Mouse (Mus musculus): ENCODE measurements around the gene Ilf2.
A peak's percentile ranks its signal among the peaks of the same experiment; 100 is the strongest.

The Ilf2 gene

GRCm38 (mm10) chr3:90462579-90462978 lies 13.3 kb upstream of the Ilf2 start:
- DNase-seq (ENCODE audit: low read depth), result no peak

GRCm38 (mm10) chr3:90464552-90465080 lies 11.3 kb upstream of the Ilf2 start:
- DNase-seq (ENCODE audit: low read depth), result no peak

- DNase-seq (ENCODE audit: low read depth), result no peak
Observed at GRCm38 (mm10) chr3:90465081-90465685, 10.7 kb upstream of the Ilf2 start.

GRCm38 (mm10) chr3:90465686-90466310 lies 10.1 kb upstream of the Ilf2 start, which contains the start of gene Npr1:
Gene Npr1 (minus strand): TSS chr3:90465866.
- DNase-seq (ENCODE audit: low read depth), result no peak

- DNase-seq (ENCODE audit: low read depth), result peak; percentile 58
Observed at GRCm38 (mm10) chr3:90466311-90466766, 9.6 kb upstream of the Ilf2 start.

- DNase-seq (ENCODE audit: low read depth), result no peak
Observed at GRCm38 (mm10) chr3:90467618-90468300, 8.2 kb upstream of the Ilf2 start.

GRCm38 (mm10) chr3:90472213-90472612 lies 3.7 kb upstream of the Ilf2 start:
- peak; percentile 60 for DNase-seq (ENCODE audit: low read depth)

- DNase-seq (ENCODE audit: low read depth), result no peak
Observed at GRCm38 (mm10) chr3:90475151-90475830, 635 bp upstream of the Ilf2 start.

- no peak for DNase-seq (ENCODE audit: low read depth)
Observed at GRCm38 (mm10) chr3:90486998-90487397, 11.1 kb downstream of the Ilf2 start.

GRCm38 (mm10) chr3:90488576-90488975 lies 12.7 kb downstream of the Ilf2 start:
- no peak for DNase-seq (ENCODE audit: low read depth)

GRCm38 (mm10) chr3:90490696-90491256 lies 14.8 kb downstream of the Ilf2 start, which contains the start of gene Snapin:
Gene Snapin (minus strand): TSS chr3:90491033.
- peak; percentile 95 for DNase-seq (ENCODE audit: low read depth)

GRCm38 (mm10) chr3:90491350-90491749 lies 15.4 kb downstream of the Ilf2 start:
- DNase-seq (ENCODE audit: low read depth), result no peak

GRCm38 (mm10) chr3:90493831-90494540 lies 18.1 kb downstream of the Ilf2 start:
- DNase-seq (ENCODE audit: low read depth), result no peak

GRCm38 (mm10) chr3:90495850-90496525 lies 20.1 kb downstream of the Ilf2 start:
- DNase-seq (ENCODE audit: low read depth), result no peak

GRCm38 (mm10) chr3:90497597-90497996 lies 21.7 kb downstream of the Ilf2 start:
- DNase-seq (ENCODE audit: low read depth), result no peak

GRCm38 (mm10) chr3:90503444-90503843 lies 27.5 kb downstream of the Ilf2 start:
- no peak for DNase-seq (ENCODE audit: low read depth)

- no peak for DNase-seq (ENCODE audit: low read depth)
Observed at GRCm38 (mm10) chr3:90505216-90505615, 29.3 kb downstream of the Ilf2 start.

- DNase-seq (ENCODE audit: low read depth), result no peak
Observed at GRCm38 (mm10) chr3:90506362-90506761, 30.4 kb downstream of the Ilf2 start.

- DNase-seq (ENCODE audit: low read depth), result peak; percentile 18
Observed at GRCm38 (mm10) chr3:90508287-90508949, 32.5 kb downstream of the Ilf2 start.

Measured in c-Kit-positive CD71-negative TER-119-negative erythroid progenitor cells, embryonic 14.5 days (primary cell).